In the genomic region with DNA sequence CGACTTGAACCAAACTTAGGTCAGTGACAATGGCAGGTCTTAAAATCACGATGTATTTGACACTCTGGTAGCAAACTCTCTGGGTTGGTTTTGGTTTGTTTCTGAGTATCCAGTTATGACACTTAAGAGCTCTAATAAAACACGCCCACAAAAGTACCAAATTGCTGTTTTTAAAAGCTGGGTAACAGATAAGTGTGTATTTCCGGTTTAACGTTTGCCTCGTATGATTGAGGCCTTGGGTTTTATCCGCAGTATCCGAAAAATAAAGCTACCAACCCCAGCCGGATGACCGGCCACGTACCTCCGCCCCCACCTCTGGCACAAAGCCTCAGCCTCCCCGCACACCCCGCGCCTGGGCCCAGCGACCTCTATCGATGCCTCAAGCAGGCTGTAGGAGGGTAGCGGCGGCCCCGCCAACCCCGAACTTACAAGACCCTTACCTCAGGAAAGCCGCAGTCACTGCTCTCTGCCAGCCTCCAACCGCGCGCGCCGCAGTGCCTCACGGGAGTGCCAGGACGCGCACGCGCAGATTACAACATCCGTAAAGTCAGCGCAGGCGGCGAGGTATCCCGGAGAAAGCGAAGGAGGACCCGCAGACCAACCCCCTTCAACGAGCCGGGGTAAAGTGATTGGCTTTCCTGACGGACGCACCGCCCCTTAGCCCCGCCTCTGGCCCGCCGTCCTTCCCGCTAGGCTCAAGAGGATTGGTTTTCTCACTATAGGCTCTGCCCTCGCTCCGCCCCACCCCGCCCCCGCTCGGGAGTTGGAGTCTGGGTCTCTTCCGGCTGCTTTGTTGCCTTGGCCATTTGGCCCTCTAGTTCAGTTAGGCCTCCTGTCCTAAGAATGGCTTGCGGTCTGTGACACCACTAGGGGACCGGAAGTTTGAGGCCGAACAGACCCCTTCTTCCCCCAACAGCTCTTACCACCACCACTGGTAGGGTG, we compare ENCODE assay signal across 8 mouse cellular contexts. TPM values are rescaled to one million over a fixed set of nuclear protein-coding genes. Genes with fewer than 3 reads are reported as not detected.
DNase-seq lines count a peak whose midpoint lies in the region; ATAC-seq and TF ChIP-seq lines count a peak whose summit lies in the region.

Gene Poln, minus strand, starts transcription at position 499 of the 942 bp plus-strand sequence.
Gene Haus3, minus strand, starts transcription at position 578 of the 942 bp plus-strand sequence.

- peak; percentile 80 for TF ChIP-seq POLR2A in bone marrow, adult 2 months (IDR thresholded peaks at IDR 0.05; ENCODE audit: borderline replicate concordance, control insufficient read depth, low read depth, low read length)
- TF ChIP-seq POLR2A in limb, embryonic 14.5 days (IDR thresholded peaks at IDR 0.05; ENCODE audit: borderline replicate concordance, extremely low read depth, insufficient read depth, insufficient read length): peak; percentile 71; the same call in 1 of the 2 replicates

- H3K27ac ChIP-seq in bone marrow, adult 2 months (ENCODE audit: control insufficient read depth, insufficient read depth, low read depth, low read length, poor library complexity): peak within 1 kb of the TSS; percentile 90
- H3K27ac ChIP-seq in embryonic facial prominence, embryonic 15.5 days (replicated peaks): peak within 1 kb of the TSS; percentile 88
- peak within 1 kb of the TSS; percentile 84 for H3K27ac ChIP-seq in limb, embryonic 14.5 days (replicated peaks; ENCODE audit: low read depth, low read length)
- H3K27ac ChIP-seq in midbrain, postnatal 0 days (ENCODE audit: low read depth, low read length): peak within 1 kb of the TSS; percentile 84

- H3K4me3 ChIP-seq in bone marrow, adult 2 months (replicated peaks; ENCODE audit: control insufficient read depth, low read depth, low read length): peak within 1 kb of the TSS; percentile 89
- peak within 1 kb of the TSS; percentile 82 for H3K4me3 ChIP-seq in embryonic facial prominence, embryonic 15.5 days (replicated peaks)
- H3K4me3 ChIP-seq in limb, embryonic 14.5 days (replicated peaks; ENCODE audit: low read length): peak within 1 kb of the TSS; percentile 71
- H3K4me3 ChIP-seq in midbrain, postnatal 0 days (ENCODE audit: low read depth, low read length): peak within 1 kb of the TSS; percentile 75

- peak; percentile 99 for DNase-seq in 416B (ENCODE audit: low read depth)
- peak; percentile 97 for DNase-seq in heart, adult 8-10 months (ENCODE audit: low spot score)
- DNase-seq in kidney, adult 9 months: peak; percentile 99
- DNase-seq in limb, embryonic 14.5 days (ENCODE audit: low spot score): peak; percentile 99
- peak; percentile 99 for DNase-seq in midbrain, postnatal 0 days (ENCODE audit: low spot score)
- peak; percentile 93 to 94 for DNase-seq in spleen, postnatal 14 days (ENCODE audit: low spot score in 2 of 2)

- no peaks in the 10 kb centered on the region; the same call in 1 of the 2 replicates for H3K4me1 ChIP-seq in bone marrow, adult 2 months (ENCODE audit: control insufficient read depth, insufficient read depth, low read length)
- H3K4me1 ChIP-seq in embryonic facial prominence, embryonic 15.5 days: 0 out of 2 replicates have a peak, but pooled peaks cover 4% of the 10 kb centered on the region
- H3K4me1 ChIP-seq in limb, embryonic 14.5 days (ENCODE audit: control insufficient read depth, insufficient read depth, low read length): peaks cover 9% of the 10 kb centered on the region; the same call in 1 of the 2 replicates
- no peaks in the 10 kb centered on the region for H3K4me1 ChIP-seq in midbrain, postnatal 0 days (ENCODE audit: insufficient read depth, low read length)

- ATAC-seq in embryonic facial prominence, embryonic 15.5 days (ENCODE audit: insufficient number of reproducible peaks, low FRiP score, low TSS enrichment, low read depth): peak; percentile 100
- ATAC-seq in limb, embryonic 14.5 days (ENCODE audit: low FRiP score, low read depth): peak; percentile 100
- peak; percentile 99 for ATAC-seq in midbrain, postnatal 0 days (ENCODE audit: low FRiP score)

- WGBS in bone marrow, adult 2 months: under 1% methylated on average over 57 of the region's 57 CpGs
- under 1% methylated on average over 57 of the region's 57 CpGs for WGBS in embryonic facial prominence, embryonic 15.5 days
- WGBS in limb, embryonic 14.5 days: under 1% methylated on average over 57 of the region's 57 CpGs
- under 1% methylated on average over 57 of the region's 57 CpGs for WGBS in midbrain, postnatal 0 days

- H3K36me3 ChIP-seq in embryonic facial prominence, embryonic 15.5 days: peaks cover 21% of the 10 kb centered on the region
- H3K36me3 ChIP-seq in limb, embryonic 14.5 days (ENCODE audit: control insufficient read depth, insufficient read depth, low read length): peaks cover 19% of the 10 kb centered on the region
- H3K36me3 ChIP-seq in midbrain, postnatal 0 days (ENCODE audit: insufficient read depth, low read length): peaks cover 12% of the 10 kb centered on the region

- peak within 1 kb of the TSS; percentile 50 for H3K4me2 ChIP-seq in embryonic facial prominence, embryonic 15.5 days (replicated peaks)
- H3K4me2 ChIP-seq in limb, embryonic 14.5 days (replicated peaks; ENCODE audit: low read depth, low read length, severe bottlenecking): peak within 1 kb of the TSS; percentile 56
- peak within 1 kb of the TSS; percentile 65 for H3K4me2 ChIP-seq in midbrain, postnatal 0 days (ENCODE audit: low read depth, low read length, poor library complexity, severe bottlenecking)

- 0 out of 2 replicates have a peak, but pooled peaks have one; percentile 5 for TF ChIP-seq CTCF in bone marrow, adult 2 months (IDR thresholded peaks at IDR 0.05; ENCODE audit: control insufficient read depth, insufficient read depth, low read length)
- TF ChIP-seq CTCF in midbrain, postnatal 0 days (IDR thresholded peaks at IDR 0.05): peak; percentile 56

- H3K27me3 ChIP-seq in embryonic facial prominence, embryonic 15.5 days: no peaks in the 10 kb centered on the region
- no peaks in the 10 kb centered on the region for H3K27me3 ChIP-seq in limb, embryonic 14.5 days (ENCODE audit: control insufficient read depth, insufficient read depth, low read length)
- no peaks in the 10 kb centered on the region for H3K27me3 ChIP-seq in midbrain, postnatal 0 days (ENCODE audit: insufficient read depth, low read length)

- H3K9ac ChIP-seq in embryonic facial prominence, embryonic 15.5 days: peak within 1 kb of the TSS; percentile 83
- H3K9ac ChIP-seq in limb, embryonic 14.5 days (ENCODE audit: low read depth, low read length, severe bottlenecking): peak within 1 kb of the TSS; percentile 76
- peak within 1 kb of the TSS; percentile 82 for H3K9ac ChIP-seq in midbrain, postnatal 0 days (replicated peaks; ENCODE audit: low read length, poor library complexity, severe bottlenecking)

- no peaks in the 10 kb centered on the region for H3K9me3 ChIP-seq in embryonic facial prominence, embryonic 15.5 days (replicated peaks)
- H3K9me3 ChIP-seq in limb, embryonic 14.5 days (ENCODE audit: control insufficient read depth, low read length): no peaks in the 10 kb centered on the region
- H3K9me3 ChIP-seq in midbrain, postnatal 0 days (ENCODE audit: low read length): no peaks in the 10 kb centered on the region

RNA-seq across cellular contexts. Expression of gene Poln, which starts in this region (rescaled TPM):
- 4.3 and 6.2 TPM in 2 replicates for polyA plus RNA-seq in bone marrow, adult 2 months (2011; ENCODE audit: insufficient read depth, insufficient read length, low replicate concordance, missing spikeins)
- polyA plus RNA-seq in embryonic facial prominence, embryonic 15.5 days (2015; fragmentation: Nextera tagmentation; extraction: Ambion mirVana): 2.7 and 3.4 TPM in 2 replicates
- 10 to 100 TPM in 2 of 4 experiments, 1 to 10 TPM in 2; 8.6 to 13.7 (median 9.6) TPM for total RNA-seq in heart, adult 8-10 months (2022)
- 0.79 and 1.7 TPM in 2 replicates for polyA plus RNA-seq in limb, embryonic 14.5 days (2012; rRNA removed)
- polyA plus RNA-seq in limb, embryonic 14.5 days (2014; fragmentation: Nextera tagmentation; extraction: Ambion mirVana): 0.97 and 1.3 TPM in 2 replicates
- 0.05 and 0.42 TPM in 2 replicates for total RNA-seq in midbrain, postnatal 0 days (2014; rRNA removed)
- polyA plus RNA-seq in midbrain, postnatal 0 days (2015; fragmentation: Nextera tagmentation; extraction: Ambion mirVana): 0.67 and 0.90 TPM in 2 replicates

RNA-seq across cellular contexts. Expression of gene Haus3, which starts in this region (rescaled TPM):
- 18.4 and 37.5 TPM in 2 replicates for polyA plus RNA-seq in bone marrow, adult 2 months (2011; ENCODE audit: insufficient read depth, insufficient read length, low replicate concordance, missing spikeins)
- polyA plus RNA-seq in embryonic facial prominence, embryonic 15.5 days (2015; fragmentation: Nextera tagmentation; extraction: Ambion mirVana): 26.2 and 29.3 TPM in 2 replicates
- 1 to 10 TPM; 2.9 to 5.4 (median 3.2) TPM for total RNA-seq in heart, adult 8-10 months (2022)
- polyA plus RNA-seq in limb, embryonic 14.5 days (2012; rRNA removed): 8.0 and 12.4 TPM in 2 replicates
- polyA plus RNA-seq in limb, embryonic 14.5 days (2014; fragmentation: Nextera tagmentation; extraction: Ambion mirVana): 24.5 and 25.5 TPM in 2 replicates
- 7.6 and 9.9 TPM in 2 replicates for total RNA-seq in midbrain, postnatal 0 days (2014; rRNA removed)
- 8.2 and 10.3 TPM in 2 replicates for polyA plus RNA-seq in midbrain, postnatal 0 days (2015; fragmentation: Nextera tagmentation; extraction: Ambion mirVana)

Comparison
In these comparisons a context has a peak if more than half of its experiments do, and no peak if none do; other contexts are left out.
1. Peak in every context shown above with its lines: DNase-seq, ATAC-seq, H3K4me3 ChIP-seq and H3K27ac ChIP-seq.